Mouse (Mus musculus) kidney, postnatal 0 days (tissue): Measurements from ENCODE around the gene Trmo. TPM values are rescaled to one million over a fixed set of nuclear protein-coding genes. Genes with fewer than 3 reads are reported as not detected.

Source experiments
- ATAC-seq: fragments of 200-750 bp; cut with Nextera tagmentation; replicated peaks from 2 replicates; pipeline ENCODE4 v1.8.0; 2017; ENCODE audit warnings: low read depth, moderate number of reproducible peaks, moderate TSS enrichment, moderate library complexity; ENCODE audit not compliant: low FRiP score
- DNase-seq: peaks from one replicate; pipeline ENCODE4 v3.0.0-alpha.2; 2016; ENCODE audit warnings: low spot score
- H3K27ac ChIP-seq: fragments of 300-500 bp; sonication (generic); 2 replicates; pipeline ENCODE4 v1.5.1; 2014; ENCODE audit warnings: mild to moderate bottlenecking
- H3K27me3 ChIP-seq: fragments of 300-500 bp; sonication (generic); 2 replicates; pipeline ENCODE4 v1.6.1; 2014; ENCODE audit warnings: low read length, mixed read lengths; ENCODE audit not compliant: insufficient read depth
- H3K36me3 ChIP-seq: fragments of 300-500 bp; sonication (generic); 2 replicates; pipeline ENCODE4 v1.6.1; 2014; ENCODE audit warnings: low read length, mixed read lengths; ENCODE audit not compliant: insufficient read depth
- H3K4me1 ChIP-seq: fragments of 300-500 bp; sonication (generic); replicated peaks from 2 replicates; pipeline ENCODE4 v1.6.1; 2014; ENCODE audit warnings: antibody characterized with exemption, low read length, mixed read lengths; ENCODE audit not compliant: insufficient read depth
- H3K4me2 ChIP-seq: fragments of 300-500 bp; sonication (generic); 2 replicates; pipeline ENCODE4 v1.6.1; 2014; ENCODE audit warnings: mild to moderate bottlenecking, low read length, moderate library complexity, mixed read lengths
- H3K4me3 ChIP-seq: fragments of 300-500 bp; sonication (generic); replicated peaks from 2 replicates; pipeline ENCODE4 v1.5.1; 2014; ENCODE audit warnings: low read depth, low read length
- H3K9ac ChIP-seq: fragments of 300-500 bp; sonication (generic); 2 replicates; pipeline ENCODE4 v1.6.1; 2014; ENCODE audit warnings: low read depth, low read length
- H3K9me3 ChIP-seq: fragments of 300-500 bp; sonication (generic); replicated peaks from 2 replicates; pipeline ENCODE4 v1.6.1; 2016; ENCODE audit warnings: low read length, inconsistent platforms, mixed read lengths
- CTCF ChIP-seq: IDR thresholded peaks from 2 replicates; pipeline ENCODE4 v1.5.1; 2016; ENCODE audit warnings: antibody characterized with exemption, low read depth, mild to moderate bottlenecking, moderate library complexity
- WGBS: fragments of 180-500 bp; shearing (Covaris S2); extraction: QIAGEN DNeasy Blood & Tissue Kit; methylation state at CpG from one replicate; pipeline ENCODE4 v1.1.7; 2014; 5-methylcytosine and 5-hydroxymethylcytosine counted together
- polyA plus RNA-seq: library from polyadenylated mRNA; unstranded; fragments of >200 nt; fragmentation: Nextera tagmentation; extraction: Ambion mirVana; gene quantifications from 2 replicates; pipeline ENCODE4 v1.2.1, GENCODE M21; 2015

The Trmo gene
- polyA plus RNA-seq, 1 experiment from 2014 or later = 10.1 TPM

GRCm38 (mm10) chr4:46335846-46336245 is 53.4 kb downstream of the Trmo start:
- peaks cover 48% of the 10 kb centered on the region for H3K27me3 ChIP-seq
- no peak for ATAC-seq
- 6% methylated on average over 1 of the region's 1 CpGs for WGBS
- peak; percentile 72 for DNase-seq
- H3K9ac ChIP-seq = no peak overlapping the region
- no peaks in the 10 kb centered on the region for H3K4me1 ChIP-seq
- no peak overlapping the region for H3K4me2 ChIP-seq
- no peaks in the 10 kb centered on the region for H3K9me3 ChIP-seq
- no peak overlapping the region for H3K4me3 ChIP-seq
- TF ChIP-seq CTCF = peak; percentile 34; the same call in 1 of the 2 replicates
- no peaks in the 10 kb centered on the region for H3K36me3 ChIP-seq
- no peak overlapping the region for H3K27ac ChIP-seq

GRCm38 (mm10) chr4:46328906-46329305 is 60.3 kb downstream of the Trmo start:
- no peaks in the 10 kb centered on the region for H3K9me3 ChIP-seq
- WGBS = 66% methylated on average over 3 of the region's 3 CpGs
- no peak for TF ChIP-seq CTCF
- no peak overlapping the region for H3K4me2 ChIP-seq
- no peaks in the 10 kb centered on the region for H3K36me3 ChIP-seq
- H3K4me3 ChIP-seq = no peak overlapping the region
- 0 out of 2 replicates have a peak, but pooled peaks cover 6% of the 10 kb centered on the region for H3K27me3 ChIP-seq
- no peak for ATAC-seq
- H3K4me1 ChIP-seq = no peaks in the 10 kb centered on the region
- no peak overlapping the region for H3K27ac ChIP-seq
- H3K9ac ChIP-seq = no peak overlapping the region
- no peak for DNase-seq

Other genes starting within 250 kb of the Trmo start
- 30.0 and 31.9 TPM in 2 replicates for gene Xpa, start 193.1 kb downstream of the Trmo start, polyA plus RNA-seq
- gene Foxe1, start 45.8 kb downstream of the Trmo start, polyA plus RNA-seq = not detected in 2 replicates
- 0.11 and 0.15 TPM in 2 replicates for gene Hemgn, start 24.1 kb upstream of the Trmo start, polyA plus RNA-seq
- 198 and 211 TPM in 2 replicates for gene Anp32b, start 61.5 kb upstream of the Trmo start, polyA plus RNA-seq
- 45.6 and 50.7 TPM in 2 replicates for gene Nans, start 99.8 kb upstream of the Trmo start, polyA plus RNA-seq
- gene Trim14, start 146.7 kb upstream of the Trmo start, polyA plus RNA-seq = 2.6 and 3.1 TPM in 2 replicates
- gene Coro2a, start 212.8 kb upstream of the Trmo start, polyA plus RNA-seq = 2.9 and 3.4 TPM in 2 replicates